Mouse (Mus musculus) megakaryocyte, embryonic 14.5 days (primary cell): ENCODE data around the gene Gfi1b. TPM values are rescaled to one million over a fixed set of nuclear protein-coding genes. Genes with fewer than 3 reads are reported as not detected.
A peak's percentile ranks its signal among the peaks of the same experiment; 100 is the strongest.

ENCODE experiments used
- H3K27me3 ChIP-seq: replicated peaks from 2 replicates; pipeline ENCODE3; 2012; ENCODE audit warnings: inconsistent platforms
- H3K36me3 ChIP-seq: replicated peaks from 2 replicates; pipeline ENCODE3; 2012; ENCODE audit warnings: low read length, inconsistent platforms, mixed read lengths
- H3K4me1 ChIP-seq: 2 replicates; pipeline ENCODE4 v1.6.1; 2012; ENCODE audit warnings: inconsistent platforms
- H3K4me3 ChIP-seq: replicated peaks from 2 replicates; pipeline ENCODE3; 2012; ENCODE audit warnings: moderate library complexity, mild to moderate bottlenecking, inconsistent platforms
- H3K9me3 ChIP-seq: 2 replicates; pipeline ENCODE4 v1.6.1; 2012; ENCODE audit warnings: inconsistent platforms
- FLI1 ChIP-seq: IDR thresholded peaks from 2 replicates; pipeline ENCODE4 v1.6.1; 2012; ENCODE audit warnings: low read length, inconsistent platforms, mixed read lengths
- GATA1 ChIP-seq: IDR thresholded peaks from 3 replicates; pipeline ENCODE4 v1.6.1; 2012; ENCODE audit warnings: mixed read lengths, low read length, inconsistent platforms, borderline replicate concordance
- polyA plus RNA-seq: library from polyadenylated mRNA; stranded (reverse); fragments of >175 nt; gene quantifications from 2 replicates; pipeline ENCODE4 v1.2.3, GENCODE M21; 2012; ENCODE audit warnings: low replicate concordance; ENCODE audit not compliant: insufficient read depth

Gfi1b gene
- polyA plus RNA-seq, 1 experiment: 225 TPM

DNA sequence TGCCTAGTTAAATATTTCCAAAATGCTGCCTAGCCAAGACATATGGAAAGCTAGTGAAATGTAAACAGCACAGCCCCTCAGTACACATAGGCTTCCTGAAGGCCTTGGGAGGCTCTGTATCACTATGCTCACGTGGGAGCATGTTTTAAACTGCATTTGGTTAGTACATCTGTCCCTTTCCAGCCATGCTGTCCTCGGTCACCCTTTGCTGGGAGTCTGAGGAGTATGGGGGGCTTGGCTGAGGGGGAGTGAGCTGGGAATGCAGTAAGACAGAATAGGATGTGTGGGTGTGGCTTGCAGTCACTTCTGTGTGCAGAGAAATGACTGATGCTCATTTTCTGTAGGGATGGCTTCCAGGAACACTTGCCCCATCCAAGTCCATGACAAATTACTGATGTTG lies 36.1 kb downstream of the Gfi1b start:
- peaks cover 6% of the 10 kb centered on the region for H3K36me3 ChIP-seq
- no peak for TF ChIP-seq FLI1
- no peak for TF ChIP-seq GATA1
- peaks cover 58% of the 10 kb centered on the region for H3K4me1 ChIP-seq
- H3K4me3 ChIP-seq: no peak overlapping the region
- H3K9me3 ChIP-seq: no peaks in the 10 kb centered on the region
- H3K27me3 ChIP-seq: no peaks in the 10 kb centered on the region

DNA sequence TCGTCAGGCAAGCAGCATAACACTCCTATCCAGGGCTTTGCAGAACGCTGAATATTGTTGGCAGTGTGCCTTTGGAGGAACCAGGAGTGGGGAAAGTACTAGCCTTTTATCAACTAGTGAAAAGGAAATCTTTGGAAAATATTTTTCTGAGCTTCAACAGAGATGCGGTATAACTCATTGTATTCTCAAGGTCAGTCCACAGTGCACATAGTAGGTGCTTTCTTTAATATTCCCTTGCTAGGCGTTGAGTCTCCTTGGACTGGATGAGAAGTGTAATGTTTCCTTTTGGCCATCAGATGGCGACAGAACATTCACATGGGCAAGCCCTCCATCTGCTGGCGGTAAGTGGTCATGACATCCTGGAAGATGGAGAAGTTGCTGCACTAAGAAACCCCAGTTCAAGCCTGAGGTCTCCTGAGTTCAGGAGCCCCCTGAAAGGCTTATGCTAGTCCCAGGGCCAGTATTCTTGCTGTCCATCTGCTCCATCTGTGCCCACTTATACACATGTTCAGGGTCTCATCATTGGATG lies 36.7 kb downstream of the Gfi1b start:
- H3K36me3 ChIP-seq: peaks cover 11% of the 10 kb centered on the region
- H3K4me1 ChIP-seq: peaks cover 55% of the 10 kb centered on the region
- H3K4me3 ChIP-seq: no peak overlapping the region
- TF ChIP-seq FLI1 (no peak), GATA1 (no peak)
- H3K27me3 ChIP-seq: no peaks in the 10 kb centered on the region
- no peaks in the 10 kb centered on the region for H3K9me3 ChIP-seq

DNA sequence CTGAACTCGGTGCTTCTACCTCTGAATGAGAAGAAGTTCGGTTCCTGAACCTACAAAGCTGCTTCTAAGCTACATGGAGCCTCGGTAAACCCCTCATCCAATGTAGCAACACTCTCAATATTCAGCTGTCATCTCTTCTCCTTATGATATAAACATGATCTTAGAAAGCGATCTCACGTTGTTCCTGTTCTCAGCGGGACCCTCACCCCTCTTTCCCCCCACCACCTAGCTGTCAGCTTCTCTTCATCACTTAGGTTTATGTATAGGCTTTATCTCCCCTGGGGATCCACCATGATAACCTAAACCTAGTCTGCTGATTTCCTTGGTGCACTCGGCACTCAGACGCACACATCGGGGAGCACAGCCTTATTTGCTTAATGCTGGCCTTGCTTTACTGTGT lies 38.1 kb downstream of the Gfi1b start, which contains the start of gene Gtf3c5:
TSS of gene Gtf3c5 (minus strand) at position 101 of the 400 bp plus-strand sequence.
- H3K4me1 ChIP-seq: peaks cover 53% of the 10 kb centered on the region
- no peaks in the 10 kb centered on the region for H3K9me3 ChIP-seq
- H3K4me3 ChIP-seq: peak within 1 kb of the TSS; percentile 97
- peaks cover 25% of the 10 kb centered on the region for H3K36me3 ChIP-seq
- H3K27me3 ChIP-seq: no peaks in the 10 kb centered on the region
- TF ChIP-seq GATA1 (no peak), FLI1 (no peak)

DNA sequence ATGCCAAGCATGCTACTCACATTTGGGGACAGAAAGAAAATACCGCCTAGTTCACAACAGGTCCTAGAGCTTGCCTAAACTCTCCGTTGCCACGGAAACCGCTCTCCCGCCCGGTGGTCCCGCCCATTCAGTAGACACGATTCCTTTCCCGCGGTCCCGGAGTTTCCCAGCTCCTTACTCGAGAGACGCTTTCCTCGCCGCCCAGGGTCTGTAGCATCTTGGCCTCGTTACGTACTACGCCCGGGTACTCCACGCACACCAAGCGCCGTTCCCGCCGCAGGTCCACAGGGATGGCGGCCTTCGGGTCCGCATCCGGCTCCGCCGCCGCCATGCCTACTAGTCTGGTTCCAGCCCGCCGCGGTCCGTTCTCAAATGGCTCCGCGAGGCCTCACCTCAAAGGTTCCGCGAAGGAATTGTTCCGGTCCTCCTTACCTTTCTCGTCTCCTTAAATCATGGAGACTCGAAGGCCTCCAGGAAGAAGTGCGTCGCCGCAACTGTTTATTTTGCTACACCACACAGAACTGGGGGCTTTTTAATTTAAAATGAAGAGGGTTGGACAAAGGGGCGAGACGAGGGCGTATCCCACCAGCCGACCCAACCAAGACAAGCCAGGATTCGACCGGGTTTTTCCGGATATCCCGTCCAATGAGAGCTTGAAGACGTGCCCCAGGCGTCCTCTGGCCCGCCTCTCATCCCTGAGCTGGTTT lies 39.0 kb downstream of the Gfi1b start:
- TF ChIP-seq FLI1 (no peak), GATA1 (no peak)
- H3K27me3 ChIP-seq: no peaks in the 10 kb centered on the region
- H3K4me1 ChIP-seq: peaks cover 52% of the 10 kb centered on the region
- H3K9me3 ChIP-seq: no peaks in the 10 kb centered on the region
- H3K36me3 ChIP-seq: peaks cover 34% of the 10 kb centered on the region
- H3K4me3 ChIP-seq: peak overlapping the region; percentile 97

DNA sequence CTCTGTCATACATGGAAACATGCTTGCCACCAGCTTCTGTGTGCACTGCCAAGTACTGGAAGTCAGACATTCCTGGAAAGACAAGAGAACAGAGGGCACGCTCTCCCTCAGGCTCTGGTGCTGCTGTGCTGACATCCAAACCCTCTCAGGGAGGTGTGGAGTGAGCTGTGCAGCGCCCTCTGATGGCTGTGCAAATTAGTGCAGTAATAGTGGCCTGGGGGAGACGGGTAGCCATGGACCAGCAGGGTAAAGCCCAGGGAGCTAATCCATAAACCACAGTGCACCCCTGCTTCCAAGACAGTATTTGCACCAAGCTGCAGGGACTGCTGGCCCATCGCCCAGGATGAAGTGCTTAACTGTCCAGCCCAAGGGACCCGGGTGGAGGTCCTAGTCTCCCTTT lies 43.8 kb downstream of the Gfi1b start:
- Histone ChIP-seq H3K4me3 (no peak overlapping the region), H3K4me1 (peaks cover 20% of the 10 kb centered on the region), H3K27me3 (no peaks in the 10 kb centered on the region), H3K36me3 (peaks cover 82% of the 10 kb centered on the region), H3K9me3 (no peaks in the 10 kb centered on the region)
- TF ChIP-seq FLI1: no peak

DNA sequence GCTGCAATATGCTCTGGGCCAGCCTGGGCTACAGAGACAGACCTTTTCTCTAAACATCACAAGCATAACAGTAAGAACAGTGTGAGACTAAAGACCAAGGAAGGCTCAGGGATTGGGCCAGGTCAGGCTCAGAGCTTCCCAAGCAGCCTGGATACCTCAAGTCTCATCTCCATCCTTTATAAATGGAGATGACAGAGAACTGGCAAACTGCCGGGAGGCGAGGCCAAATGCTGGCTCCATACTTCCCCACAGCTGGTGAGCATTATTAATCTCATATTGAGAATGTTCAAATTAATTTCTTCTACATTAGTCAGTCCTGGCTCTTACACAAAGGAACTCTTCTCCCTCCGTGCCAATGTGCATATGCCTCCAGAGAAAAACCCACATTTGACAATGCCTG lies 45.0 kb downstream of the Gfi1b start:
- no peak for TF ChIP-seq GATA1
- no peak for TF ChIP-seq FLI1

DNA sequence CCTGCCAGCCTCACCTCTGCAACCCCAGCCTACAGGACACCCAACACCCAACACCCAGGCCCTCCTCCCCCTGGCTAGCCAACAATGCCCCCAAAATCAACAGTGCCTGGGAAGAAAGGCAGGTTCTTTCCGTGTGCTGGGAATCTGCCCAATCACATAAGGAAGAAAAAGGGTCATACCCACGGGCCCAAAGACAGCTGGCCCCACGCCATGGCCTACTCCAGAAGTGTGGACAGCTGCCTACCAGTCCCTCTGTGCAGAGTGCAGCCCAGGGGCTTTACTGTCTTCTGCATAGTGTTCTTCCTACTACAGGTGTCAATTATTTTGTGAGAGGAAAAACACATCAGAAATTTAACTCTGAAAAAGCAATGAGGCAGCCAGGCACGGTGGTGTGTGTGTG lies 46.4 kb downstream of the Gfi1b start:
- peaks cover 3% of the 10 kb centered on the region; the same call in 1 of the 2 replicates for H3K4me1 ChIP-seq
- TF ChIP-seq FLI1: no peak
- TF ChIP-seq GATA1: no peak
- H3K4me3 ChIP-seq: no peak overlapping the region
- H3K36me3 ChIP-seq: peaks cover 98% of the 10 kb centered on the region
- no peaks in the 10 kb centered on the region for H3K27me3 ChIP-seq
- no peaks in the 10 kb centered on the region for H3K9me3 ChIP-seq

More for the DNA sequence above, 45.0 kb downstream of the Gfi1b start:
- Histone ChIP-seq H3K4me3 (no peak overlapping the region), H3K4me1 (peaks cover 18% of the 10 kb centered on the region), H3K9me3 (no peaks in the 10 kb centered on the region), H3K27me3 (no peaks in the 10 kb centered on the region), H3K36me3 (peaks cover 94% of the 10 kb centered on the region)

DNA sequence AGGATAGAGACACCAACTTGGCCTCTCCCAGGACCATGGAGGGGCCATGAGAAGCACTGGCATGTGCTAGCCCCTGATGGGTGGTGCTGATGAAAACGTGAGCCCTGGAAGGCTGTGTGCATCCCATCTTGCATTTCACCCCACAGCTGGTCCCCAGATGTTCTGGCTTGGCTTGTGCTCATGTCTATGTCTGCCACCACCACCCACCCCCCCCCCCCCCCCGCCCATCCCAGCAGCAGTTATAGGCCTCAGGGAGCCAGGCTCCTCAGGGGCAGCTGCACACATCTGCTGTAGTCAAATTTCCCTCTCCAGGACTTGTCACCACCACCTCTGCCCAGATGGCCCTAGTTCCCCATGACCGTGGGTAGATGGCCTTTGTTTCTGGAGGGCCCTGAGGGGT lies 51.9 kb downstream of the Gfi1b start:
- Histone ChIP-seq H3K4me3 (no peak overlapping the region), H3K36me3 (peaks cover 99% of the 10 kb centered on the region), H3K9me3 (no peaks in the 10 kb centered on the region), H3K27me3 (no peaks in the 10 kb centered on the region), H3K4me1 (peaks cover 12% of the 10 kb centered on the region)
- TF ChIP-seq FLI1 (no peak), GATA1 (no peak)

DNA sequence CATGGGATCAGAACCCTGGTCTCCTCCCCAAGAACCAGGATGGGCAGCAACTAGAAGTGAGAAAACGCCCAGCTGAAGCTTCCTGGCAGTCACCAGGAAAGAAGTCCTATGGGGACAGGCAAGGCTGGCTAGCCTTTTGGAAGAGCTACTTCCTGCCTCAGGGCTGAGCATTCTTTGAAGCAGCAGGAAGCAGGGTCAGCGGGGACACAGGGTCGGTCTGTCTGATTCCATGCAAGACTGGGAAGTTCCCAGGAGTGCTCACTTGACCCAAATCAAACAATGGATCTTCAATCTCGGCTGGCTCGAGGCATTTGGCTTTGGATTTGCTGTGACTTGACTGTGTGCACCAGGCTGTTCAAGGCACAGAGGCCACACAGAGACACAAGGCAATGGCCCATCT lies 55.2 kb downstream of the Gfi1b start:
- TF ChIP-seq GATA1 (no peak), FLI1 (no peak)
- Histone ChIP-seq H3K36me3 (peaks cover 70% of the 10 kb centered on the region), H3K4me1 (peaks cover 23% of the 10 kb centered on the region), H3K4me3 (no peak overlapping the region), H3K27me3 (peaks cover 18% of the 10 kb centered on the region), H3K9me3 (no peaks in the 10 kb centered on the region)

DNA sequence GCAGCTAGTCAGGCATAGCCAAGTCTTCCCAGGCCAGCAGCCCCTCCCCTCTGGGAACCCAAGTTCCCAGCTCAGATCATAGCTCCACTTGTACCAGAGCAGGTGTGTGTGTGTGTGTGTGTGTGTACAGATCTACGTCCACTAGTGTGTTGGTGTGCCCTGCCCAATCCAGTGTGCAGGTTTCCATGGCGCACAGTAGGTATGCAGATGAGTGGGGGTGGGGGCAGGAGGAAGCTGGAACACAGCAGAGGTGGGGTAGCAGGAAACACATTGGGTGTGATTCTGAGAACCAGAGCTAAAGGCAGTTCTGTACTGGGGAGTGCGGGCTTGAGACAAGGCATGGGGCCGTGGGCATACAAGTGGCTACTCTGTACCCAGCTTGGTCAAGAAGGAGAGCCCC lies 57.4 kb downstream of the Gfi1b start:
- Histone ChIP-seq H3K27me3 (peaks cover 39% of the 10 kb centered on the region), H3K4me3 (no peak overlapping the region), H3K4me1 (peaks cover 22% of the 10 kb centered on the region), H3K36me3 (peaks cover 49% of the 10 kb centered on the region), H3K9me3 (no peaks in the 10 kb centered on the region)
- TF ChIP-seq GATA1 (no peak), FLI1 (no peak)

DNA sequence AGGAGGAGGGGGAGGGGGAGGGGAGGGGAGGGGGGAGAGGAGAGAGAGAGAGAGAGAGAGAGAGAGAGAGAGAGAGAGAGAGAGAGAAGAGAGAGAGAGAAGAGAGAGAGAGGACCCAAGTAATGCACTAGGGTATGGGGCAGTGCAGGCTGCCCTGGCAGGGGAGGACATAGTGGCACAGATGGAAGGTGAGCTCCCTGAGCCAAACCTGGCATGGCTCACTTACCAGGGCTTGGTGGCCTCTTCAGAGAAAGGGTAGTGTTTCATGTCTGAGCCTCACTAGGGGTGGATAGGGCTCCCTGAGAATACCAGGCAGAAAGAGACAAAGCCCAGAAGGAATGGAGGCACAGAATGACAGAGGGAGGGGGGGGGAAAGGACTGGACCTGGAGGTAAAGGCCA lies 58.0 kb downstream of the Gfi1b start:
- H3K9me3 ChIP-seq: no peaks in the 10 kb centered on the region
- no peak for TF ChIP-seq GATA1
- no peak for TF ChIP-seq FLI1
- H3K36me3 ChIP-seq: peaks cover 44% of the 10 kb centered on the region
- peaks cover 17% of the 10 kb centered on the region for H3K4me1 ChIP-seq
- H3K4me3 ChIP-seq: no peak overlapping the region
- peaks cover 44% of the 10 kb centered on the region for H3K27me3 ChIP-seq
